Mouse (Mus musculus) myocyte (in vitro differentiated cells): ENCODE results near the gene Gm10134. TPM values are rescaled to one million over a fixed set of nuclear protein-coding genes. Genes with fewer than 3 reads are reported as not detected.

Experiments
- H3K27me3 ChIP-seq: one replicate; pipeline ENCODE4 v1.6.1; 2011; ENCODE audit not compliant: control insufficient read depth, insufficient read depth, insufficient read length
- H3K36me3 ChIP-seq: one replicate; pipeline ENCODE4 v1.6.1; 2011; ENCODE audit not compliant: control insufficient read depth, insufficient read depth
- H3K4me2 ChIP-seq: one replicate; pipeline ENCODE4 v1.6.1; 2011; ENCODE audit warnings: low read depth, control low read depth
- H3K4me3 ChIP-seq: one replicate; pipeline ENCODE4 v1.5.1; 2011; ENCODE audit warnings: mild to moderate bottlenecking, control low read depth, moderate library complexity
- H3K79me2 ChIP-seq: one replicate; pipeline ENCODE4 v1.6.1; 2011; ENCODE audit not compliant: control insufficient read depth, insufficient read depth
- H3ac ChIP-seq: one replicate; pipeline ENCODE4 v1.6.1; 2011; ENCODE audit not compliant: control insufficient read depth, insufficient read length
- CEBPB ChIP-seq: IDR thresholded peaks from 2 replicates; pipeline ENCODE4 v1.6.1; 2011; ENCODE audit warnings: mild to moderate bottlenecking, moderate library complexity; ENCODE audit not compliant: poor library complexity, insufficient read depth, severe bottlenecking
- E2F4 ChIP-seq: IDR thresholded peaks from one replicate; pipeline ENCODE4 v1.6.1; 2011; ENCODE audit warnings: mild to moderate bottlenecking, control low read depth, moderate library complexity; ENCODE audit not compliant: insufficient read depth
- MAX ChIP-seq: IDR thresholded peaks from one replicate; pipeline ENCODE4 v1.6.1; 2011; ENCODE audit warnings: low read depth, mild to moderate bottlenecking, control low read depth
- MYOD1 ChIP-seq, 3 experiments: IDR thresholded peaks; one replicate each; pipeline ENCODE4 v1.6.1; 2011; ENCODE audit warnings: control low read depth in 2 of 3, low read depth in 2 of 3, mild to moderate bottlenecking in 2 of 3, moderate library complexity in 1 of 3; ENCODE audit not compliant: insufficient read length in 2 of 3, control insufficient read depth in 1 of 3
- MYOG ChIP-seq, 3 experiments: IDR thresholded peaks; one replicate each; pipeline ENCODE4 v1.6.1; 2011; ENCODE audit warnings: control low read depth in 2 of 3, low read depth in 2 of 3, mild to moderate bottlenecking in 2 of 3; ENCODE audit not compliant: insufficient read length in 2 of 3, control insufficient read depth in 1 of 3, insufficient read depth in 1 of 3
- POLR2A ChIP-seq: IDR thresholded peaks from one replicate; pipeline ENCODE4 v1.6.1; 2011; ENCODE audit warnings: low read depth, mild to moderate bottlenecking, control low read depth, moderate library complexity; ENCODE audit not compliant: insufficient read length
- POLR2AphosphoS2 ChIP-seq: IDR thresholded peaks from one replicate; pipeline ENCODE4 v1.6.1; 2011; ENCODE audit warnings: low read depth, control low read depth; ENCODE audit not compliant: insufficient read length
- REST ChIP-seq: IDR thresholded peaks from one replicate; pipeline ENCODE4 v1.6.1; 2011; ENCODE audit warnings: mild to moderate bottlenecking, control low read depth, moderate library complexity; ENCODE audit not compliant: insufficient read depth, insufficient read length
- SRF ChIP-seq: IDR thresholded peaks from one replicate; pipeline ENCODE4 v1.6.1; 2011; ENCODE audit warnings: low read depth; ENCODE audit not compliant: control insufficient read depth, insufficient read length
- TCF12 ChIP-seq: IDR thresholded peaks from one replicate; pipeline ENCODE4 v1.6.1; 2011; ENCODE audit warnings: mild to moderate bottlenecking, control low read depth; ENCODE audit not compliant: poor library complexity, insufficient read depth, severe bottlenecking
- TCF3 ChIP-seq: IDR thresholded peaks from one replicate; pipeline ENCODE4 v1.6.1; 2011; ENCODE audit warnings: low read depth, control low read depth; ENCODE audit not compliant: insufficient read length
- USF1 ChIP-seq: IDR thresholded peaks from one replicate; pipeline ENCODE4 v1.6.1; 2011; ENCODE audit warnings: low read depth, mild to moderate bottlenecking, control low read depth, moderate library complexity
- polyA plus RNA-seq: library from polyadenylated mRNA; unstranded; fragments of >200 nt; fragmentation: generic; extraction: Trizol; gene quantifications from one replicate; pipeline ENCODE4 v1.2.1, GENCODE M21; 2012; ENCODE audit warnings: missing spikeins

Gene Gm10134
- polyA plus RNA-seq, 1 experiment = not detected

DNA sequence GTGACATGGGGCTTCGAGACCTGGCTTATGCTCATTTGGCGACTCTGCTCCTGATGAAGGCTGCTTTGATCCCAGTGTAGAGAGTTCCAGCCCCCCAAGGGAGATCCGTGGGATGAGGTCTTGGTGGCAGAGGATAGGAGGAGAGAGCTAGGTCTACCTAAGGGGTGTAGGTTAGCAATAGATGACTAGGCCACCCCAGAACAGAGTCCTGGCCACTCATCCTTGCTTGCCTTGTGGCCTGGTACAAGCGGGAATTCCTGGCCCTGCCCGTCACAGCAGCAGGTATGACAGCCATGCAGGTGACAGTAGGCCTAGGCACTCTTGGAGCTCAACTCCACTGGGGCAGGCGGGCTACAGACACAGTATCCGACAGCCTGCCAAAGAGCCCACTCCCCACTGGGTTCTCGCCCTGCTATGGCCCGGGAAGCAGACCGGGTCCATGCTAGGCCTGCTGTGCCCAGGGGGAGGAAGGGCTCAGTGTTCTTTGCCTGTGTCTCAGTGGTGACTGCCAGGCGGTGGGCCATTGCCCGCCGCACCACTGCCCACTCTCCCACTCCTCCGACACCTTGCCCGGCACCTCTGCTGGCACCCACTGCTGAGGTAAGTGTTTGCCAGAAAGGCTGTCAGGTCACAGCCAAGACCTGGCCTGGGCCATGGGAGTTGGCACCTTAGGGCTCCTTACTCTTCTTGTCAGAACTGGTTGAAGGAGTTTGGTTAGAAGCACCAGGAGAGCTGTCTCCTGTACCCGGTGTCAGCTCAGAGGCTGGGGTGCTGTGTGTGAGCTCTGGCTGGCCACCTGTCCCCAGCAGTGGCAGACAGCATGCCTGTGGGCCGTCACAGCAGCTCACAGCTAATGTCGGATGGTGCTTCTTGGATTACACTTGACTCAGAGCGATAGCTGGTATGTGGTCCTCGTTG, 21.8 kb downstream of the Gm10134 start:
- no peak overlapping the region for H3K4me3 ChIP-seq

DNA sequence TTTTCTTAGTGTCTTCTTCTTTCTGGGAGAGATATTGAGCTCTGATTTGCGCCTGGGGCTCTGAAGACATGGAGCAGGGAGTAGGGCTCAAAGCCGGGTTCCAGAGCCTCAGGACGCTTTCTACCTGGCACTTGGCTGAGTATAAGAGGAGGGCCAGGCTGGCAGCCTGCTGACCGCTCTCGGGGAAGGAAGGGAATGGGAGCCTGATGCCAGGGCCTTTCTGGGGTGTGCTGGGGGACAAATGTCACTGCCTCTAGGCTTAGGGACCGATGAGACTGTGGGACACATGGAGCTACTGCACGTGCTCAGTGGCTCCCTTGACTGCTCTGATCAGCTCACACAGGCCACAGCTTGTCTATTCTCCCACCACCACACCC, 22.4 kb downstream of the Gm10134 start:
- H3ac ChIP-seq = no peak overlapping the region
- H3K79me2 ChIP-seq = no peaks in the 10 kb centered on the region
- no peak overlapping the region for H3K4me3 ChIP-seq
- H3K27me3 ChIP-seq = no peaks in the 10 kb centered on the region
- H3K36me3 ChIP-seq = no peaks in the 10 kb centered on the region
- no peak for TF ChIP-seq SRF
- TF ChIP-seq POLR2AphosphoS2 = no peak
- TF ChIP-seq TCF3 = no peak
- no peak overlapping the region for H3K4me2 ChIP-seq

More for the DNA sequence above, 21.8 kb downstream of the Gm10134 start:
- H3K4me2 ChIP-seq = peak overlapping the region; percentile 26
- H3K79me2 ChIP-seq = no peaks in the 10 kb centered on the region
- no peak for TF ChIP-seq CEBPB
- no peak for TF ChIP-seq POLR2A
- peak in 2 of 3 experiments; percentile 93 to 99 for TF ChIP-seq MYOD1 (IDR thresholded peaks at IDR 0.05; ENCODE audit: control insufficient read depth in 1 of 3, insufficient read length in 2 of 3, low read depth in 2 of 3)
- TF ChIP-seq TCF12 = no peak
- TF ChIP-seq E2F4 = no peak
- no peak for TF ChIP-seq REST
- peak; percentile 55 for TF ChIP-seq TCF3
- no peak for TF ChIP-seq SRF
- TF ChIP-seq MAX = no peak
- TF ChIP-seq USF1 = no peak
- TF ChIP-seq POLR2AphosphoS2 = no peak
- TF ChIP-seq MYOG (IDR thresholded peaks at IDR 0.05; ENCODE audit: control insufficient read depth in 1 of 3, insufficient read depth in 1 of 3, insufficient read length in 2 of 3, low read depth in 2 of 3) = peak; percentile 5 to 95 (median 88)
- no peaks in the 10 kb centered on the region for H3K27me3 ChIP-seq
- H3ac ChIP-seq = no peak overlapping the region
- H3K36me3 ChIP-seq = no peaks in the 10 kb centered on the region

DNA sequence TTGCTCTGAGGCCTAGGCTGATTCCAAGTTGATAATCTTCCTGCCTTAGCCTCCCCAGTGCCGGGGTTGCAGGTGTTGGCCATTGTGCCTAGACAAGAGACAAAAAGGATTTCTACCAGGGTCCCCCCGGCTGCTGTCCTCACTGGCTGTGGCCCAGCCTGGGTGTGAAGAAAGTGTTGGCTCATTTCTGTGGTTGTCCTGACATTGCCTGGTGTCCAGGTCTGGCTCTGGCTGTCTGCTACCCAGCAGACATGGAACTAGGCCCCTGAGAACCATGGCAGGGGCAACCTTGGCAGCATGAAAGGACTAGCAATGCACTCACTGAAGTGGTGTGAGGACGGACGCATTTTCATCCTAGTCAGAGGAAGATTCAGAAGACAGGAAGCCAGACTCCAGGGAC, 24.0 kb downstream of the Gm10134 start:
- TF ChIP-seq CEBPB (no peak), MAX (no peak), MYOG (IDR thresholded peaks at IDR 0.05; ENCODE audit: control insufficient read depth in 1 of 3, insufficient read depth in 1 of 3, insufficient read length in 2 of 3, low read depth in 2 of 3) (no peak), E2F4 (no peak), POLR2A (no peak), MYOD1 (IDR thresholded peaks at IDR 0.05; ENCODE audit: control insufficient read depth in 1 of 3, insufficient read length in 2 of 3, low read depth in 2 of 3) (no peak), SRF (no peak), POLR2AphosphoS2 (no peak), TCF3 (no peak), REST (no peak), TCF12 (no peak), USF1 (no peak)
- no peaks in the 10 kb centered on the region for H3K27me3 ChIP-seq
- H3K4me2 ChIP-seq = no peak overlapping the region
- no peak overlapping the region for H3ac ChIP-seq
- H3K4me3 ChIP-seq = no peak overlapping the region
- no peaks in the 10 kb centered on the region for H3K36me3 ChIP-seq
- no peaks in the 10 kb centered on the region for H3K79me2 ChIP-seq

DNA sequence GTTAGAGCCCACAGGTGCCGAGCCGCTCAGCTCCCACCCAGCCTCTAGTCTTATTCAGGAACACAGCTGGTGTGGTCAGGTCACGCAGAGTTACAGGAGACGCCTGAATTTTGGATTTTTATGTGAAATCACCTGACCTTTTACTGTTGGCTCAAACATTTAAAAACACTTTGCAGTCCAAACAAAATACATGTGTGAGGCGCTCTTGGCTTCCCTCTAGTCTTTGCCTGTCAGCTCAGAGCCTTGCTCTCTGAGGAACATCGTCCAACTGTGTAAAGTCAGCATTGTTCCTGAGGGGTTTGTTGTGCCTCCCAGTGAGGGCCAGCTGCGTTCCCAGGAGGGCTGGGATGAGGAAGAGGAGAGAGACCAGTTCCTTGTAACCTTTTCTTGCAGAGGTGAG, 24.4 kb downstream of the Gm10134 start:
- Histone ChIP-seq H3K27me3 (no peaks in the 10 kb centered on the region), H3K79me2 (no peaks in the 10 kb centered on the region), H3ac (no peak overlapping the region), H3K4me3 (no peak overlapping the region), H3K36me3 (no peaks in the 10 kb centered on the region), H3K4me2 (no peak overlapping the region)
- TF ChIP-seq POLR2AphosphoS2 (no peak), REST (no peak), SRF (no peak), MYOD1 (IDR thresholded peaks at IDR 0.05; ENCODE audit: control insufficient read depth in 1 of 3, insufficient read length in 2 of 3, low read depth in 2 of 3) (no peak), E2F4 (no peak), USF1 (no peak), CEBPB (no peak), MAX (no peak), POLR2A (no peak), MYOG (IDR thresholded peaks at IDR 0.05; ENCODE audit: control insufficient read depth in 1 of 3, insufficient read depth in 1 of 3, insufficient read length in 2 of 3, low read depth in 2 of 3) (no peak), TCF3 (no peak), TCF12 (no peak)
